Mouse (Mus musculus): ENCODE measurements around the gene Ybx3. TPM values are rescaled to one million over a fixed set of nuclear protein-coding genes. Genes with fewer than 3 reads are reported as not detected.

Gene Ybx3
- polyA plus RNA-seq, 1 experiment from 2014 or later, result 30.8 TPM

DNA sequence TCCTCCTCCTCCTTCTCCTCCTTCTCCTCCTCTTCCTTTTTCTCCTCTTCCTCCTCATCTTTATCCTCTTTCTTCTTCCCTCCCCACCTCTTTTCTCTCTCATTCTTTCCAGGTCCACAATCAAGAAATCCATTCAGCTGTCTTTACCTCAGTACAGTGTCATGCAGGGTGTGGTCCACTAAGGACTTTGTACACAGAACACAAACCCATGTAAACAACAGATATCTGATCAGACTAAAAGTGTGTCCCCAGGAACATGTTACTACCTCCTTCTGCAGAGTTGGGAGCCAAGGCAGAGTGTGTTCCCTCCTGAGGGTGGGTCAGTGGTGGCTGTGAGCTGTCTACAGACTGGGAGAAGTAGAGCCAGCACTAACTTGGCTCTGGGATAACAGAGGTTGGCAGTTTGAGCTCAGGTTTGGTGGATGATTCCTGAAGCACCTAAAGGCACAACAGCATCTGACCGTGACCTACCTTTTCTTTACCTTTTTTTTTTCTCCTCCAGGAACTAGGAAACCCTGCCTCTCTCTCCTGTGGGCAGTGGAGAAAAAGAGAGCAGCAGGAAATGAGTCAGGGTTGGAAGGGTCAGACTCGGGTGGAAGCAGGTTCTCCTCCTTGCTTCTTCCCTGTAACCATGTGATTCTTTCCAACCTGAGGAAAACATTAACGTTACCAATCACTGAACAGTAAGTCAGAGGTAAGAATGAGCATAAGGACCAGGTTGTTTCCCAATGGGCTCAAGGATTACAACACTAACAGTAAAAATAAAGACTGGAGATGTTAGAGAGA lies 66.2 kb downstream of the Ybx3 start:
- no peak for ATAC-seq (replicated peaks; ENCODE audit: extremely low read depth, insufficient read depth, low FRiP score)
- H3K27me3 ChIP-seq (ENCODE audit: control insufficient read depth, insufficient read depth, low read length), result no peaks in the 10 kb centered on the region
- 40% methylated on average over 3 of the region's 3 CpGs for WGBS

DNA sequence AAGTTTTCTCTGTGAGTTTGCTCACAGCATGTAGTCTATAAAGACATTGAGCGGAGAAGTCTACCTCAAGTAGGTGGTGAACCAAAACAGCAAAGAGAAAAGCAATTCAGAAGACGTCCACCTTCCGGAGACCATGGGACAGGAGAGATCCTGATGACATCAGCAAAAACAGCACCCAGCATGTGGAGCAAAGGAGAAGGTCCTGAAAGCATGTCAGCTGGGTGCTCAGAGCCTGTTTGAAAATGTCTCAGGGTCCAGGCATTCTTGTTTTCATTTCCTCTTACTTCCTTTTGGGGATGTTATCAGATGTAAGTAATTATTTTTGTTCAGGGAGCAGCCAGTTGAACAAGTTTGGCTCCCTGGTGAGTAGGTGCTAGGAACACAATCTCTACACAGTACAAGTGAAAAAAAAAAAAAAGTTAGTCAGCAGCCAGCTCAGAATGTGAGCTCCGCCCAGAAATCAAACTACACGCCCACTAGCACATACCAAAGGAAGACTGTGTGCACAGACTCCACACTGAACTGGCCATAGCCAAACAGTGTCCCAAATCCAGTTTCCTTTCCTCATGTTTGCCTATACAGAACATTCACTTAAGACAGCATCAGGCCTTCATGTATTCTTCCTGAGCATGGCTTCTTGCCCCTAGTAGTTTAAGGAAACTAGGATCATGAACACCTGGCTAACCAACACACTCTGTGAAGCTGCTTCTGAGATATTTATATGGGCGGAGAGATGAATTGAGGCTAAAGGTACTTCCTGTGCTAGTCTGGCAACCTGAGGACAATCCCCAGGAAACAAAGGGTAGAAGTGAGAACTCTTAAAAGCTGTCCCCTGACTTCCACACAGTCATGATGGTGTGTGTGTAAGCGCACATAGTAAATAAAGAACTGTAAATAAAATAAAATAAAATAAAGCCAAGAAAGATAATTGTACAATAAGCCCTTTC lies 71.8 kb downstream of the Ybx3 start:
- Histone ChIP-seq H3K36me3 (ENCODE audit: control insufficient read depth, insufficient read depth) (no peaks in the 10 kb centered on the region), H3K27me3 (ENCODE audit: control insufficient read depth, insufficient read depth, low read length) (no peaks in the 10 kb centered on the region), H3K4me1 (ENCODE audit: control insufficient read depth, insufficient read depth, low read length) (no peaks in the 10 kb centered on the region), H3K4me2 (ENCODE audit: low read depth, low read length) (no peak overlapping the region), H3K9ac (ENCODE audit: low read length) (no peak overlapping the region), H3K27ac (ENCODE audit: low read length) (no peak overlapping the region), H3K4me3 (ENCODE audit: low read length) (no peak overlapping the region), H3K9me3 (replicated peaks; ENCODE audit: control insufficient read depth, low read length) (no peaks in the 10 kb centered on the region)
- no peak for ATAC-seq (replicated peaks; ENCODE audit: extremely low read depth, insufficient read depth, low FRiP score)
- 68% methylated on average over 7 of the region's 7 CpGs for WGBS

More for the DNA sequence above, 66.2 kb downstream of the Ybx3 start:
- H3K36me3 ChIP-seq (ENCODE audit: control insufficient read depth, insufficient read depth), result no peaks in the 10 kb centered on the region
- no peak overlapping the region for H3K4me2 ChIP-seq (ENCODE audit: low read depth, low read length)
- H3K9me3 ChIP-seq (replicated peaks; ENCODE audit: control insufficient read depth, low read length), result no peaks in the 10 kb centered on the region
- no peak overlapping the region for H3K27ac ChIP-seq (ENCODE audit: low read length)
- no peak overlapping the region for H3K9ac ChIP-seq (ENCODE audit: low read length)
- H3K4me3 ChIP-seq (ENCODE audit: low read length), result no peak overlapping the region
- no peaks in the 10 kb centered on the region for H3K4me1 ChIP-seq (ENCODE audit: control insufficient read depth, insufficient read depth, low read length)

Other genes starting within 250 kb of the Ybx3 start
- 0.25 and 0.29 TPM in 2 replicates for gene Klra2, start 141.1 kb downstream of the Ybx3 start, polyA plus RNA-seq (2015; fragmentation: Nextera tagmentation; extraction: Ambion mirVana)
- gene Magohb, start 95.2 kb downstream of the Ybx3 start, polyA plus RNA-seq (2015; fragmentation: Nextera tagmentation; extraction: Ambion mirVana), result 29.8 and 34.1 TPM in 2 replicates
- gene Styk1, start 34.9 kb downstream of the Ybx3 start, polyA plus RNA-seq (2015; fragmentation: Nextera tagmentation; extraction: Ambion mirVana), result 0.40 and 0.66 TPM in 2 replicates
- gene 5430401F13Rik, start 97.9 kb upstream of the Ybx3 start, polyA plus RNA-seq (2015; fragmentation: Nextera tagmentation; extraction: Ambion mirVana), result not detected in 2 replicates
- gene Gm6619, start 97.9 kb upstream of the Ybx3 start, polyA plus RNA-seq (2015; fragmentation: Nextera tagmentation; extraction: Ambion mirVana), result not detected in 2 replicates
- not detected in 2 replicates for gene Tas2r130, start 242.4 kb upstream of the Ybx3 start, polyA plus RNA-seq (2015; fragmentation: Nextera tagmentation; extraction: Ambion mirVana)